Mouse (Mus musculus) right cerebral cortex, postnatal 14 days (tissue): ENCODE results near the gene Kcnj10.

ENCODE experiments used
- DNase-seq: peaks from one replicate; pipeline ENCODE4 v3.0.0; 2022

Gene Kcnj10

DNA sequence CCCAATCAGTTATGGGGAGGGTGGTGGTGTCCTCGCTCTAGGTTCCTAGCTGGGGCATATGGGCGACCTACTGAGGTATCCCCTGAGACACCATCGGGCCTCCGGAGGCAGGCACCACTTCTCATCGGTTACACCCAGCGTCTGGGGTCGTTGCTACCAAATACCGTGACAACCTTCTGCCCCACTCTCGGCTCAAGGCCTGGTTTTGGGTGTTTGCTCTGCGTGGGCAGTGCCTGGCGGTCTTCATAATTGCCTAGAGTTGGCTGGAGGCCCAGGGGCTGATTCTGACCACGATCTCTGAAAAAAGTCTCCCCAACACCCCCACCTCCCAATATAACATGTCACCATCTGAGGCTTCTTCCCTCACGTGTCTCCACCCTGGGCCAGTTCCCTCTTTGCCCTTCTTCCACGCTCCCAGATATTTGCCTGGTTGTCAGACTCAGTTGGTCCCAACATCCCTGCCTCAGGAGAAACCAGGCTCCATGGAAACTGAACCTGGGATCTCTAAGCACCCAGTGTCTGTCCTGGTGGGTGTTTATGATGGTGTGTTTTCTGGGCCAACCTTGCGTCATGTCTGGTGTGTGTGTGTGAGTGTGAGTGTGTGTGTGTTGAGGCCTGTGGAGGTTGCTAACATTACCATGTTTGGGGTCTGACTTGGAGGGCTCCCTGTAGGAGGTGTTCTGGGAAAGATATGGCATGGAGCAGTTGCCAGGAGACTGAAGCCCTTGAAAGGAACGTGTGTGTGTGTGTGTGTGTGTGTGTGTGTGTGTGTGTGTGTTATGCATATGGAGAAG, 28.0 kb upstream of the Kcnj10 start:
- DNase-seq: no peak

GRCm38 (mm10) chr1:172313613-172314411, 27.2 kb upstream of the Kcnj10 start:
- DNase-seq: no peak

GRCm38 (mm10) chr1:172314911-172315310, 26.1 kb upstream of the Kcnj10 start:
- no peak for DNase-seq

DNA sequence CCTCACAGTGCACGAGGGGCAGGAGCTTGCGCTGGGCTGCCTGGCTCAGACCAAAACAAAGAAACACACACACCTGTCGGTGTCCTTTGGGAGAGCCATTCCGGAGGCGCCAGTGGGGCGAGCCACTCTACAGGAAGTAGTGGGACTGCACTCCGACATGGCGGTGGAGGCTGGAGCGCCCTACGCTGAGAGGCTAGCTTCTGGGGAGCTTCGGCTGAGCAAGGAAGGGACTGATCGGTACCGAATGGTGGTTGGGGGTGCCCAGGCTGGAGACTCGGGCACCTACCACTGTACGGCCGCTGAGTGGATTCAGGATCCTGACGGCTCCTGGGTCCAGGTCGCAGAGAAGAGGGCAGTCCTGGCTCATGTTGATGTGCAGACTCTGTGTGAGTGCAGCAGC, 23.6 kb upstream of the Kcnj10 start:
- peak; percentile 27 for DNase-seq

DNA sequence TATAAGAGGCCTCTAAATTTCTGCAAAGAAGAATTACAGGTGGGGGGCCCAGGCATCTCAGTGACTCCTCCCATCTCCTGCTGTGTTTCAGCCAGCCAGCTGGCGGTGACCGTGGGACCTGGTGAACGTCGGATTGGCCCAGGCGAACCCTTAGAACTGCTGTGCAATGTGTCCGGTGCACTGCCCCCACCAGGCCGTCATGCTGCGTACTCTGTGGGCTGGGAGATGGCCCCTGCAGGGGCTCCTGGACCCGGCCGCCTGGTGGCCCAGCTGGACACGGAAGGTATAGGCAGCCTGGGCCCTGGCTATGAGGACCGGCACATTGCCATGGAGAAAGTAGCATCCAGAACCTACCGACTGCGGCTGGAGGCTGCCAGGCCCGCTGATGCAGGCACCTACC, 23.1 kb upstream of the Kcnj10 start:
- peak; percentile 37 for DNase-seq

GRCm38 (mm10) chr1:172318424-172319035, 22.5 kb upstream of the Kcnj10 start:
- DNase-seq: peak; percentile 29

DNA sequence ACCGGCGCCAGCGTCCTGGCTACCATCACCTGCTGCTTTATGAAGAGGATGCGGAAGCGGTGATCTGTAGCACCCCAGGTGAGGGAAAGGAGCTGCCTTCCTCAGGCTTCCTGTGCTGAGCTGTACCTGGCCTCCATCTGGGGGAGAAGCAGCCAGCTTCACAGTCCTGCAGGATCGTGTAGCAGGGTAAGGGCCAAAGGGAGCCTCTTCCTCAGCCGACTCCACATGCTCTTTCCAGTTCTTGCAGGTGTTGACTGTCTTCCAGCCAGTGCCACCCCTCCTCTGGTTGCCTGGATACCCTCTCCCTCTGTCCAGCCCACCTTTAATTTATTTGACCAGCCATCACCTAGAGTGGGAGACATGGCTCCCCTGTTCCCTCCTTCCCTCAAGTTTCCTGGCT, 21.7 kb upstream of the Kcnj10 start:
- peak; percentile 16 for DNase-seq

- DNase-seq: peak; percentile 38
Measured at GRCm38 (mm10) chr1:172319921-172320411, 21.0 kb upstream of the Kcnj10 start.

GRCm38 (mm10) chr1:172322725-172323124, 18.3 kb upstream of the Kcnj10 start:
- DNase-seq: peak; percentile 32

GRCm38 (mm10) chr1:172323298-172323697, 17.7 kb upstream of the Kcnj10 start:
- peak; percentile 6 for DNase-seq

DNA sequence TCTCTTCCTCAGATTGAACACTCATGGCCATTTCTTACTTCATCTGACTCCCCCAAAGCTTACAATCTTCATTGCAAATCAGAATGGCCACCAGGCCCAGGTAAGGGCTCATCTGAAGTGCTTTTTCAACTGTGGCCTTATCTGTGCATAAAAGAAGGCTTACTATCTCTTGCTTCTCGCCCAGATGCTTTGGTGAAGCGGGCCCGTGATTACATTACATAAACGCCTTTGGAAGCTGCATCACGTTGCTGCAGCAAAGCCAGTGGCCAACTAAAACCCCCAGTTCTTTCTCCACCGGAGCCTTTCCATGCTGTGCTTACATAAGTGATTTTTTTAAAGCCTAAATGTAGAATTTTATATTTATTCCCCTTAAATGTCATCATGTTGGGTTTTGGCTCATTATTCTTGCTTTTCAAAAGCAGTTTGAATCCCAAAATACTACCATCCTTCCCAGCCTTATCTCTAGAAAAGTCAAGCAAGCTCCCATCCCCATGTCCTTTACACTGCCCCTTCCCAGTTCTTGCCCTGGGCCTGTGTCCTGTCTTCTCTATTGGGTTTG, 17.1 kb upstream of the Kcnj10 start:
- peak; percentile 60 for DNase-seq

DNA sequence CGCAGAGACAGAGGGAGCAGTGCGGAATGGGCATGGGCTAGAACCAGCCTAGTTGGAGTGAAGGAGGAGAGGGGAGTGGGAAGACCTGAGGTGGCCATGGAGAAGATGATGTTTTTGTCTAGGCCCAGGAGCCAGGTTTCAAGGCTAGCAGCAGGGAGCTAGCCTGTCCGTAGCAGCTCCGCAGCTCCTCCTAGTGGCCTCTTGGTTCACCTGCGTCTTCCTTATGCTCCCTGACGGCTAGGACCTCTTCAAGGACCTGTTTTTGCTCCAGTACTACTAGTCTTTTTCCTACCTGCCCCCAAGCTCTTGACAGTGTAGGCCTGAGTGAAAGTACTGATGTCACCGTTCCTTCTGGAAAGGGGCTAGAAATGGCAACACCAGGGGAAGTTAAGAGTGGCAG, 16.3 kb upstream of the Kcnj10 start:
- DNase-seq: peak; percentile 83

DNA sequence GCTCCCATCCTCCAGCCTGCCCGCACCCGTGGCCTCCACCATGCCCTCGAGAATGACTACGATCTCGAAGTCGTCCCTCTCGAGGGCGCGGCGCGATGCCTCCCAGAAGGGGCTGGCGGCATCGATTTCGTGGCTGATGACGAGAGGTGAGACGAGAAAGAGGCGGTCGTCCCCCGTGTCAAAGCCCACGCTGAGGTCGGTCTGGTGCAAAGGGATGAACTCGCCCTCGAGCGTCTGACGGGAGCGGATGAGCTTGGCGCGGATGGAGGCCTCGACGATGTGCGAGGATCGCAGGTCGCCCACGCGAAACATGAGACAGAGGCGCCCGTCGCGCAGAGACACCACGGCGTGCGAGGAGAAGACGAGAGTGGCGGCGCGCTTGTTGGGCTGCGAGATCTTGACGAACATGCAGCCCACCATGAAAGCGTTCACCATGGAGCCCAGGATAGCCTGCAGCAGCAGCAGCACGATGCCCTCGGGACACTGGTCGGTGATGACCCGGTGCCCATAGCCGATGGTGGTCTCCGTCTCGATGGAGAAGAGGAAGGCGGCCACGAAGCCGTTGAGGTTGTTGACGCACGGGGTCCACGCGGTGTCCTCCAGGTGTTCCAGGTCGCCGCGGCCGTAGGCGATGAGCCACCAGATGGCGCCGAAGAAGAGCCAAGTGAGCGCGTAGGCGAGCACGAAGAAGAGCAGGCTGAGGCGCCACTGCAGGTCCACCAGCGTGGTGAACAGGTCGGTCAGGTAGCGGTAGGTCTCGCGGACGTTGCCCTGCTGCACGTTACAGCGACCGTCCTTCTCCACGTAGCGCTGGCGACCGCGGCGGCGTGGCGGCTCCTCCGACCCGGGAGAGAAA, 15.1 kb upstream of the Kcnj10 start:
- DNase-seq: peak; percentile 67

GRCm38 (mm10) chr1:172326684-172327083, 14.3 kb upstream of the Kcnj10 start:
- peak; percentile 9 for DNase-seq

DNA sequence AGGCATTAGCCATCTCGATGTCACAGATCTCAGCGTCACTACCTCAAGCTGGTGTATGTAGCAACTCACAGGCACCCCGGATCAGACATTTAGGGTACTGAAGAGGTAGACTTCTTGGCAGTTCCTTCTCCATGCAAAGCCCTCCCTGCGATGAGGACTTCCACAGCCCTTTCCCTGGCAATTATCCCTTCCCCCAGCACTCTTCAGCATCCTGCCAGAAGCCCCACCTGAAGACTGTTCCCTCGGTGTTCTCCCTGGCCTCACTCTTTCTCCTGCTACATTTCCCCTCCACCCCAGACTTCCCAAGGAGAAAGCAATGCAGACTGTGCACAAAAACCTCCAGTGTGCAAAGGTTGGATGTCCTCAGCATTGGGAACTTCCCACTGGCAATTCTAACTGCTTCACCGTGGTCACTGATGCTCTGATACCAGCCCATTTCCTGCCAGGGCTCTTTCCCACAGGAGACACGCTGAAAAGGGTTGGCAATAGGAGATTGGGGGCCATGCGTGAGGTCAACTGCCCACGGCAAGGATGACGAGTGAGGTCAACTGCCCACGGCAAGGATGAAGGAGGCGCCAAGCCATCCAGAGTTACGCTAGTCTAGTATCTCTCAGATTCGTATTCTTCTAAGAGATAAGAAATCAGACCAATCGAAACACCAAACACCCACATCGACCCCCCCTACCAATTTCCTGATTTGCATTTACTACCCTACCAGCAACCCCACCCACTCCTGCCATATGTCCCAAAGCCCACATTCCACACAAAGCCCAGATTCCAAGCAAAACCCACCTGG, 13.6 kb upstream of the Kcnj10 start:
- peak; percentile 16 for DNase-seq

DNA sequence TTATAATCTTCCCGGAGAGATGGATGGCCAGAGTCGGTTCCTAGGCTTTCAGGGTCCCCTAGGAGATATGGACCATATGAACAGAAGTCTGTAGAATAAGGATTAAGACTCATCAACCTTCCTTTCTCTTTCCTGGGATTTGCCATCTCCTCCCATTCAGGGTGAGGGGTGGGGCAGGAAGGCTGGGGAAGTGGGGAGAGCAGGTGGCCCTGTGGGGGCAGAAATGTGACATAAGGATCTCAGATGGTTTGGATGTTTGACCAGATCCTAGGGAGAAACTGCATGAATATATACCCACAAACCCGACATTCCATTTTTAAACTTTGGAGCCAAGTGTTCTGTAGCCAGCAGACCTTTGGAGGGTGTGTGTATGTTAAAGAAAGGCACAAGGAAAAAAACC, 13.0 kb upstream of the Kcnj10 start:
- no peak for DNase-seq

GRCm38 (mm10) chr1:172328461-172328860, 12.5 kb upstream of the Kcnj10 start:
- DNase-seq: peak; percentile 4

GRCm38 (mm10) chr1:172329131-172329530, 11.9 kb upstream of the Kcnj10 start, which contains the start of gene Kcnj9:
Kcnj9 (minus strand) TSS chr1:172329318.
- DNase-seq: peak; percentile 64

- DNase-seq: peak; percentile 6
Measured at GRCm38 (mm10) chr1:172329616-172330015, 11.4 kb upstream of the Kcnj10 start.

DNA sequence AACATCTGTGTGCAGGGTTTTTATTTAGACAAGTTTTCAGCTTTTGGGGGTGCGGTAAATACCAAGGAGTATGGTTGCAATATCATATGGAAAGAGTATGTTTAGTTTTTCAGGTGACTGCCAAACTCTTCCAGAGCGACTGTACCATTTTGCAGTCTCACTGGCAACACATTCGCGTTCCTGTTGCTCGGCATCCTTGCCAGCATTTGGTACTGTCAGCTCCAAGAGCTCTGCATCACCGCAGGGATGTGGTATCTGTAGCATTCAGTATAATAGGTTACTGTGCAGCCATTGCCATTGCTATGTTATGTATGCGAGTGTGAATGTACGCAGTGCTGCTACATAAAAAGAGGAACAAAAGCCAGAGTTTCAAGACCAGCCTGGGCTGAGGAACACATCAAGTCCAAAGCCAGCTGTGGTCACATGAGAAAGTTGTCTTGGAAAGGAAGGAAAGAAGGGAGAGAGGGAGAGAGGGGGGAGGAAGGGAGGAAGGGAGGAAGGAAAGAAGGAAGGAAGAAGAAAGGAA, 9.5 kb upstream of the Kcnj10 start:
- DNase-seq: no peak

GRCm38 (mm10) chr1:172332925-172333324, 8.1 kb upstream of the Kcnj10 start:
- DNase-seq: no peak
